Mouse (Mus musculus) neural tube, embryonic 13.5 days (tissue): Measurements from ENCODE around the gene Npas3. TPM values are rescaled to one million over a fixed set of nuclear protein-coding genes. Genes with fewer than 3 reads are reported as not detected.
"Not testable (repeated sequence)": the region's sequence is repeated elsewhere in the genome, so short reads cannot be mapped to it uniquely, and the experiment has no call there.

Source experiments
- ATAC-seq: fragments of 200-750 bp; cut with Nextera tagmentation; 2 replicates; pipeline ENCODE4 v1.8.0; 2017; ENCODE audit warnings: low read depth, mild to moderate bottlenecking, moderate TSS enrichment, moderate library complexity
- H3K27ac ChIP-seq: fragments of 300-500 bp; sonication (generic); replicated peaks from 2 replicates; pipeline ENCODE4 v1.5.1; 2015; ENCODE audit warnings: moderate library complexity, mild to moderate bottlenecking, inconsistent platforms
- H3K27me3 ChIP-seq: fragments of 300-500 bp; sonication (generic); 2 replicates; pipeline ENCODE4 v1.6.1; 2015; ENCODE audit warnings: mild to moderate bottlenecking, inconsistent platforms
- H3K36me3 ChIP-seq: fragments of 300-500 bp; sonication (generic); 2 replicates; pipeline ENCODE4 v1.6.1; 2015; ENCODE audit warnings: mild to moderate bottlenecking, inconsistent platforms
- H3K4me1 ChIP-seq: fragments of 300-500 bp; sonication (generic); replicated peaks from 2 replicates; pipeline ENCODE4 v1.6.1; 2015; ENCODE audit warnings: inconsistent platforms
- H3K4me2 ChIP-seq: fragments of 300-500 bp; sonication (generic); 2 replicates; pipeline ENCODE4 v1.6.1; 2015; ENCODE audit warnings: inconsistent platforms, mild to moderate bottlenecking, moderate library complexity
- H3K4me3 ChIP-seq: fragments of 300-500 bp; sonication (generic); 2 replicates; pipeline ENCODE4 v1.5.1; 2015; ENCODE audit warnings: mild to moderate bottlenecking, inconsistent platforms
- H3K9ac ChIP-seq: fragments of 300-500 bp; sonication (generic); 2 replicates; pipeline ENCODE4 v1.6.1; 2015; ENCODE audit warnings: moderate library complexity, mild to moderate bottlenecking, inconsistent platforms
- H3K9me3 ChIP-seq: fragments of 300-500 bp; sonication (generic); 2 replicates; pipeline ENCODE4 v1.6.1; 2016; ENCODE audit warnings: inconsistent platforms
- WGBS: fragments of 180-500 bp; shearing (Covaris S2); methylation state at CpG from one replicate; pipeline ENCODE4 v1.1.7; 2015; 5-methylcytosine and 5-hydroxymethylcytosine counted together
- polyA plus RNA-seq: library from polyadenylated mRNA; unstranded; fragments of >200 nt; fragmentation: Nextera tagmentation; extraction: Ambion mirVana; gene quantifications from 2 replicates; pipeline ENCODE4 v1.2.1, GENCODE M21; 2015

Npas3 gene
- polyA plus RNA-seq, 1 experiment from 2014 or later: 21.8 TPM

GRCm38 (mm10) chr12:53252572-53253422 lies 4.3 kb downstream of the Npas3 start:
- Histone ChIP-seq H3K36me3 (no peaks in the 10 kb centered on the region), H3K4me1 (peaks cover 49% of the 10 kb centered on the region), H3K4me2 (peak overlapping the region; percentile 71), H3K9ac (peak overlapping the region; percentile 99), H3K27me3 (peaks cover 8% of the 10 kb centered on the region; the same call in 1 of the 2 replicates), H3K9me3 (no peaks in the 10 kb centered on the region), H3K27ac (peak overlapping the region; percentile 99), H3K4me3 (peak overlapping the region; percentile 84)
- WGBS: under 1% methylated on average over 53 of the region's 115 CpGs
- peak; percentile 40 for ATAC-seq

- peak overlapping the region; percentile 84 for H3K4me3 ChIP-seq
- no peaks in the 10 kb centered on the region for H3K9me3 ChIP-seq
- H3K4me1 ChIP-seq: peaks cover 48% of the 10 kb centered on the region
- peak; percentile 49 for ATAC-seq
- peaks cover 8% of the 10 kb centered on the region; the same call in 1 of the 2 replicates for H3K27me3 ChIP-seq
- H3K36me3 ChIP-seq: no peaks in the 10 kb centered on the region
- H3K9ac ChIP-seq: peak overlapping the region; percentile 99
- H3K4me2 ChIP-seq: peak overlapping the region; percentile 71
- under 1% methylated on average over 27 of the region's 32 CpGs for WGBS
- peak overlapping the region; percentile 99 for H3K27ac ChIP-seq
Observed at GRCm38 (mm10) chr12:53253461-53254159, 5.1 kb downstream of the Npas3 start.

GRCm38 (mm10) chr12:53254160-53254480 lies 5.6 kb downstream of the Npas3 start:
- H3K9ac ChIP-seq: peak overlapping the region; percentile 99
- no peaks in the 10 kb centered on the region for H3K9me3 ChIP-seq
- H3K4me3 ChIP-seq: peak overlapping the region; percentile 84
- H3K4me1 ChIP-seq: peaks cover 43% of the 10 kb centered on the region
- H3K27ac ChIP-seq: peak overlapping the region; percentile 99
- peaks cover 8% of the 10 kb centered on the region; the same call in 1 of the 2 replicates for H3K27me3 ChIP-seq
- WGBS: 4% methylated on average over 6 of the region's 6 CpGs
- no peaks in the 10 kb centered on the region for H3K36me3 ChIP-seq
- ATAC-seq: no peak
- peak overlapping the region; percentile 71 for H3K4me2 ChIP-seq

GRCm38 (mm10) chr12:53274502-53274901 lies 26.0 kb downstream of the Npas3 start:
- H3K36me3 ChIP-seq, ATAC-seq: not testable (repeated sequence)

GRCm38 (mm10) chr12:53277393-53277792 lies 28.9 kb downstream of the Npas3 start:
- Histone ChIP-seq H3K4me3 (no peak overlapping the region), H3K36me3 (no peaks in the 10 kb centered on the region), H3K4me2 (no peak overlapping the region), H3K9ac (no peak overlapping the region), H3K9me3 (no peaks in the 10 kb centered on the region), H3K27ac (no peak overlapping the region), H3K27me3 (no peaks in the 10 kb centered on the region), H3K4me1 (no peaks in the 10 kb centered on the region)
- 84% methylated on average over 6 of the region's 6 CpGs for WGBS
- ATAC-seq: no peak

More at GRCm38 (mm10) chr12:53274502-53274901, 26.0 kb downstream of the Npas3 start:
- H3K9me3 ChIP-seq, H3K4me1 ChIP-seq, H3K27ac ChIP-seq, H3K4me2 ChIP-seq, H3K4me3 ChIP-seq, H3K9ac ChIP-seq, H3K27me3 ChIP-seq: not testable (repeated sequence)

GRCm38 (mm10) chr12:53290341-53290740 lies 41.9 kb downstream of the Npas3 start:
- WGBS: 76% methylated on average over 4 of the region's 4 CpGs
- Histone ChIP-seq H3K27ac (no peak overlapping the region), H3K9ac (no peak overlapping the region), H3K36me3 (no peaks in the 10 kb centered on the region), H3K27me3 (no peaks in the 10 kb centered on the region), H3K9me3 (no peaks in the 10 kb centered on the region), H3K4me2 (no peak overlapping the region), H3K4me3 (no peak overlapping the region), H3K4me1 (peaks cover 32% of the 10 kb centered on the region)
- ATAC-seq: no peak

- no peaks in the 10 kb centered on the region for H3K36me3 ChIP-seq
- no peak overlapping the region for H3K9ac ChIP-seq
- H3K4me2 ChIP-seq: no peak overlapping the region
- peaks cover 37% of the 10 kb centered on the region for H3K4me1 ChIP-seq
- H3K27ac ChIP-seq: no peak overlapping the region
- H3K4me3 ChIP-seq: no peak overlapping the region
- H3K9me3 ChIP-seq: no peaks in the 10 kb centered on the region
- WGBS: 87% methylated on average over 10 of the region's 10 CpGs
- no peaks in the 10 kb centered on the region for H3K27me3 ChIP-seq
- ATAC-seq: no peak
Observed at GRCm38 (mm10) chr12:53290846-53291245, 42.4 kb downstream of the Npas3 start.

- H3K9me3 ChIP-seq: no peaks in the 10 kb centered on the region
- no peak overlapping the region for H3K4me3 ChIP-seq
- H3K27me3 ChIP-seq: no peaks in the 10 kb centered on the region
- 0 out of 2 replicates have a peak overlapping the region, but pooled peaks have one; percentile 11 for H3K4me2 ChIP-seq
- no peak for ATAC-seq
- no peak overlapping the region for H3K9ac ChIP-seq
- WGBS: 50% methylated on average over 8 of the region's 8 CpGs
- H3K36me3 ChIP-seq: no peaks in the 10 kb centered on the region
- peak overlapping the region; percentile 71 for H3K27ac ChIP-seq
- peaks cover 38% of the 10 kb centered on the region for H3K4me1 ChIP-seq
Observed at GRCm38 (mm10) chr12:53292010-53292409, 43.5 kb downstream of the Npas3 start.

- Histone ChIP-seq H3K36me3 (no peaks in the 10 kb centered on the region), H3K9me3 (no peaks in the 10 kb centered on the region), H3K9ac (no peak overlapping the region), H3K27ac (peak overlapping the region; percentile 71), H3K4me1 (peaks cover 40% of the 10 kb centered on the region), H3K4me2 (peak overlapping the region; percentile 11; the same call in 1 of the 2 replicates), H3K4me3 (no peak overlapping the region), H3K27me3 (no peaks in the 10 kb centered on the region)
- ATAC-seq: peak; percentile 85
- 17% methylated on average over 17 of the region's 17 CpGs for WGBS
Observed at GRCm38 (mm10) chr12:53292508-53293300, 44.2 kb downstream of the Npas3 start.

GRCm38 (mm10) chr12:53294011-53294410 lies 45.5 kb downstream of the Npas3 start:
- H3K4me1 ChIP-seq: peaks cover 53% of the 10 kb centered on the region
- no peaks in the 10 kb centered on the region for H3K9me3 ChIP-seq
- no peak overlapping the region for H3K4me3 ChIP-seq
- no peak overlapping the region for H3K9ac ChIP-seq
- no peak overlapping the region for H3K27ac ChIP-seq
- no peaks in the 10 kb centered on the region for H3K27me3 ChIP-seq
- no peak overlapping the region for H3K4me2 ChIP-seq
- 97% methylated on average over 7 of the region's 7 CpGs for WGBS
- H3K36me3 ChIP-seq: no peaks in the 10 kb centered on the region
- no peak for ATAC-seq

GRCm38 (mm10) chr12:53295747-53296146 lies 47.3 kb downstream of the Npas3 start:
- peaks cover 60% of the 10 kb centered on the region for H3K4me1 ChIP-seq
- no peak overlapping the region for H3K4me3 ChIP-seq
- ATAC-seq: 0 out of 2 replicates have a peak, but pooled peaks have one; percentile 18
- H3K4me2 ChIP-seq: no peak overlapping the region
- WGBS: 26% methylated on average over 7 of the region's 7 CpGs
- no peaks in the 10 kb centered on the region for H3K9me3 ChIP-seq
- H3K27me3 ChIP-seq: no peaks in the 10 kb centered on the region
- H3K27ac ChIP-seq: no peak overlapping the region
- H3K9ac ChIP-seq: no peak overlapping the region
- no peaks in the 10 kb centered on the region for H3K36me3 ChIP-seq
